Mouse (Mus musculus) heart, embryonic 10.5 days (tissue): ENCODE results near the gene Rcor3. TPM values are rescaled to one million over a fixed set of nuclear protein-coding genes. Genes with fewer than 3 reads are reported as not detected.

Experiments used
- DNase-seq: peaks from one replicate; pipeline ENCODE4 v3.0.0-alpha.2; 2017; ENCODE audit warnings: low spot score
- H3K27ac ChIP-seq: fragments of 300-500 bp; sonication (generic); 2 replicates; pipeline ENCODE4 v1.5.1; 2016; ENCODE audit warnings: mild to moderate bottlenecking
- H3K27me3 ChIP-seq: fragments of 300-500 bp; sonication (generic); 2 replicates; pipeline ENCODE4 v1.6.1; 2016; ENCODE audit warnings: mild to moderate bottlenecking; ENCODE audit not compliant: poor library complexity, insufficient read depth, severe bottlenecking
- H3K36me3 ChIP-seq: fragments of 300-500 bp; sonication (generic); 2 replicates; pipeline ENCODE4 v1.6.1; 2016; ENCODE audit warnings: mild to moderate bottlenecking, moderate library complexity
- H3K4me1 ChIP-seq: fragments of 300-500 bp; sonication (generic); 2 replicates; pipeline ENCODE4 v1.6.1; 2016; ENCODE audit warnings: mild to moderate bottlenecking
- H3K4me3 ChIP-seq: fragments of 300-500 bp; sonication (generic); 2 replicates; pipeline ENCODE4 v1.5.1; 2016; ENCODE audit warnings: mild to moderate bottlenecking, moderate library complexity
- H3K9me3 ChIP-seq: fragments of 300-500 bp; sonication (generic); 2 replicates; pipeline ENCODE4 v1.6.1; 2016; ENCODE audit warnings: mild to moderate bottlenecking, moderate library complexity
- WGBS: fragments of 180-500 bp; shearing (Covaris S2); methylation state at CpG from one replicate; pipeline ENCODE4 v1.1.7; 2016; 5-methylcytosine and 5-hydroxymethylcytosine counted together
- polyA plus RNA-seq: library from polyadenylated mRNA; unstranded; fragments of >200 nt; fragmentation: Nextera tagmentation; extraction: Ambion mirVana; gene quantifications from 2 replicates; pipeline ENCODE4 v1.2.1, GENCODE M21; 2016

Gene Rcor3
- polyA plus RNA-seq, 1 experiment from 2014 or later, result 21.7 TPM

- Histone ChIP-seq H3K36me3 (no peaks in the 10 kb centered on the region), H3K27ac (0 out of 2 replicates have a peak overlapping the region, but pooled peaks have one; percentile 62), H3K4me1 (peaks cover 29% of the 10 kb centered on the region), H3K9me3 (no peaks in the 10 kb centered on the region), H3K4me3 (peak overlapping the region; percentile 70), H3K27me3 (peaks cover 33% of the 10 kb centered on the region)
- 69% methylated on average over 11 of the region's 11 CpGs for WGBS
- DNase-seq, result peak; percentile 74
Measured at GRCm38 (mm10) chr1:192090689-192091567, 46.9 kb downstream of the Rcor3 start.

DNA sequence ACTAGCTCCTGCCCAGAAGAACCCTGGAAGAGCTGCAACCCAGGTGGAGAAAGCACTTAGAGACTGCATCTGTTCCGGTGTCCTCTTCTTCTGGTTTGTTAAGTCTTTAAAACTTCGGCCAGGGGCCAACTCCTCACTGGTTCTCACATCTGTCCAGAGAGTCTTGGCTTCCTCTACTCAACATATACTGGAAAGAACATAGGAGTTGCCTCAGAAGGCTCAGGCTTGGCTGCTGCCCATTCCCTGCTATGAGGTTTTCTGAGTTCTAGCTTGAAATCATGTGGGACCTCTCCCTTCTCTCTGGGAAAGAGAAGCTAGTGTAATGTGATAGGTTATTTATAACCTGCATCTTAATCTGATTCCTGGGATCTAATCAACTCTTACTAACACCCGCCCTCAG lies 47.6 kb downstream of the Rcor3 start:
- 89% methylated on average over 3 of the region's 3 CpGs for WGBS
- peaks cover 29% of the 10 kb centered on the region for H3K4me1 ChIP-seq
- no peak for DNase-seq
- no peaks in the 10 kb centered on the region for H3K9me3 ChIP-seq
- no peak overlapping the region for H3K27ac ChIP-seq
- no peaks in the 10 kb centered on the region for H3K36me3 ChIP-seq
- H3K4me3 ChIP-seq, result no peak overlapping the region
- peaks cover 34% of the 10 kb centered on the region for H3K27me3 ChIP-seq

DNA sequence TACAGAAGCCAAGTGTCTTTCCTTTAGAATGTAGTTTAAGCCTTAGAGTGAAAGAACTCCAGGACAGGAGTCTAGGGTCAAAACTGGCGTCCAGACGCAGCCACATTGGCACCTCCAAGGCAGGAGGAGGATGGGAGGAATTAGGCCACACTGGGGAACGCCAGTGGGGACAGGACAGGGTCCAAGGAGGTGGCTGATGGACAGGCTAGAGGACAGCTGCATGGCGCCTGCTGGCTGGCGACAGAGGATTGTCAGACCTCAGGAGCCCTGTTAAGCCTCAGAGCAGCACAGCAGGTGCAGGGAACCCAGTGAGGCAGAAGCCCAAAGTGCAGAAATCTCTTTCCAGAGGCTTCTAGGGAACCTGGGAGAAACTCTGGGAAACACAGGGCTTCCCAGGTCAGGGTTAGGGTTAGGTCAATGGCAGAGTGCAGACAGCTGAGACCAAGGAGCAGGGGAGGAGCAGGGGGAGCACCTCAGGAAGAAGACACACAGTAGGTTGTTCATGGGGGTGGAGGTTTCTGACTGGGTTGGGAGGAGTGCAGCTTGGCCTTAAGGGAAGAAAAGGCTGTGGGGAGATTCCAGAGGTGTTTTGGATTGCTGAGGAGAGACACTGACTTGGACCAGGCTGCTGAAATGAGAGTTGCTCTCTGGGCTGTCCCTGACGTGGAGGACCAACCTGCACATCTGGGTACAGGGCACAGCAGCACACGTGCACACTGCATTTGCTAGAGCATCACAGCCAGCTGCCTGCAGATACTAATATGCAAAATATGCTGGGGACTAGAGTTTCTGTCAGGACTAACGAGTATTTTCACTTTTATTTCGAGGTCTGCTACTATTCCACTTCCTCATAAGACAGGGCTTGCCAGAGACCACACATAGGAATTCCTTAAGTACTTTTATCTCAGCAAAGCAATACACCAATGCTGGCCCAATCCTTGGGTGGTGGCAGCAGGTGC lies 48.4 kb downstream of the Rcor3 start:
- WGBS, result 60% methylated on average over 9 of the region's 9 CpGs
- Histone ChIP-seq H3K9me3 (no peaks in the 10 kb centered on the region), H3K4me1 (peaks cover 29% of the 10 kb centered on the region), H3K27ac (no peak overlapping the region), H3K27me3 (peaks cover 34% of the 10 kb centered on the region), H3K4me3 (no peak overlapping the region), H3K36me3 (no peaks in the 10 kb centered on the region)
- DNase-seq, result peak; percentile 20

DNA sequence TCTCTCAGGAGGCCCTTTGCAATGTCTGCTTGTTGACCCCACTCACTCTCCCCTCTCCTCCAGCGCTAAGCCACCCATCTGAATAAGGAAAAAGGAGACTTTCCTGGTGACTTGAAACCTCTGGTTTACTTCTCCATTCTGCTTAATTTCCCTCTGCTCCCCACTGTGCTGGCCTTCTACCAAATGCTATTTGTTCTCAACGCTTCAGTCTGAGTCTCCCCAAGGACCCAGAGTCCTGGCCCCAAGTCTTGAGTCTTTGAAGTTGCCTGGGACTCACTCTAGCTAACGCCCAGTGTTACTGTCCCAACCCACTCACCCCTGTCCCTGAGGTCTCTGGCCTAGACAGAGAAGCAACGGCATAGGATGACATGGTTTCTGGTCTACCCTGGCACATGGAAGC lies 49.9 kb downstream of the Rcor3 start:
- no peak for DNase-seq
- H3K36me3 ChIP-seq, result no peaks in the 10 kb centered on the region
- no peak overlapping the region for H3K4me3 ChIP-seq
- peaks cover 34% of the 10 kb centered on the region for H3K27me3 ChIP-seq
- H3K9me3 ChIP-seq, result no peaks in the 10 kb centered on the region
- WGBS, result 71% methylated on average over 4 of the region's 4 CpGs
- H3K4me1 ChIP-seq, result peaks cover 29% of the 10 kb centered on the region
- no peak overlapping the region for H3K27ac ChIP-seq

- H3K36me3 ChIP-seq, result peaks cover 7% of the 10 kb centered on the region; the same call in 1 of the 2 replicates
- peaks cover 22% of the 10 kb centered on the region for H3K4me1 ChIP-seq
- peaks cover 34% of the 10 kb centered on the region for H3K27me3 ChIP-seq
- H3K9me3 ChIP-seq, result no peaks in the 10 kb centered on the region
- no peak for DNase-seq
- whole genome bisulfite sequencing, result 49% methylated on average over 4 of the region's 4 CpGs
- H3K4me3 ChIP-seq, result no peak overlapping the region
- H3K27ac ChIP-seq, result no peak overlapping the region
Measured at GRCm38 (mm10) chr1:192087098-192087497, 50.8 kb downstream of the Rcor3 start.

GRCm38 (mm10) chr1:192086279-192087037 lies 51.4 kb downstream of the Rcor3 start:
- peaks cover 6% of the 10 kb centered on the region for H3K9me3 ChIP-seq
- H3K4me3 ChIP-seq, result no peak overlapping the region
- no peak overlapping the region for H3K27ac ChIP-seq
- H3K27me3 ChIP-seq, result peaks cover 34% of the 10 kb centered on the region
- peaks cover 20% of the 10 kb centered on the region for H3K4me1 ChIP-seq
- no peak for DNase-seq
- peaks cover 13% of the 10 kb centered on the region for H3K36me3 ChIP-seq
- WGBS, result 79% methylated on average over 12 of the region's 12 CpGs

- Histone ChIP-seq H3K27ac (no peak overlapping the region), H3K9me3 (peaks cover 15% of the 10 kb centered on the region), H3K27me3 (peaks cover 21% of the 10 kb centered on the region), H3K36me3 (peaks cover 20% of the 10 kb centered on the region), H3K4me3 (no peak overlapping the region), H3K4me1 (peaks cover 20% of the 10 kb centered on the region)
- DNase-seq, result no peak
- WGBS, result 91% methylated on average over 10 of the region's 10 CpGs
Measured at GRCm38 (mm10) chr1:192085218-192085617, 52.6 kb downstream of the Rcor3 start.

DNA sequence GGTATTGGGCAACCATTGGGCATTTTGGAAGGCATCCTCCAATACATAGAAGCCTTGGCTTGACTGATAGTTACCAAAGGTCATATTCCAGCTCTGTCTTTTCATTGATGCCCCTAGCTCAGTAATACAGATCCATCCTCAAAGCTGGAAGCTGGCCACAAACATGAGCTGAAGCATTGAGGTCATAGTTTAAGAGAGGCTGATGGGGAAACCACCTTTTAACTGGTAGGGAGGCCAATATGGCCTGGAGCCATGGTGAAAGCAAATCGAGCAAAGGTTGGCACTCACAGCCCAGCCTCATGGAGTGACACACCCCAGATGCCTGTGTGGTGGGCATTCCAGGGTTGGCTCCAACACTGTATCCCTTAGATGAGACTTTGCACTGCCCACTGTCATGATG lies 55.2 kb downstream of the Rcor3 start:
- H3K27me3 ChIP-seq, result 0 out of 2 replicates have a peak, but pooled peaks cover 6% of the 10 kb centered on the region
- peaks cover 15% of the 10 kb centered on the region for H3K9me3 ChIP-seq
- peaks cover 20% of the 10 kb centered on the region for H3K36me3 ChIP-seq
- H3K4me3 ChIP-seq, result no peak overlapping the region
- H3K27ac ChIP-seq, result no peak overlapping the region
- WGBS, result 81% methylated on average over 1 of the region's 1 CpGs
- no peak for DNase-seq
- H3K4me1 ChIP-seq, result peaks cover 21% of the 10 kb centered on the region

DNA sequence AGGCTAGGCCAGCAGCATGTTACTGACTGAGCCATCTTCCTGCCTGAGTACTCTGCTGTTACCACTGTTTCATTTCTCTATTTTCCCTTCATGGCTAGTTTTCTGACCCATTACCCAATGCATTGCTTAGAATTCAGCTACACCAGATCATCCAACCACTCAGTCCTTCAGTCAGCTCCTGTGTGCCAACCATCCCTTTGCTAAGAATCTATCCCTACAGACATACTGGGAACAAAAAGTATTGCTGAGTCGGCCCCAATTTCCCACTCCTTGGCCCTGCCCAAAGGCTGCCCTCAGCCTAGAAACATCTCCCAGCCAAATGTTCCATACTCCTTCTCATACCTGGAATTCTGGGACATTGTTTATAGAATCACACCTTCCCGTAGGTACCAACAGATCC lies 56.7 kb downstream of the Rcor3 start:
- no peak overlapping the region for H3K4me3 ChIP-seq
- no peak for DNase-seq
- H3K4me1 ChIP-seq, result peaks cover 11% of the 10 kb centered on the region
- WGBS, result 82% methylated on average over 2 of the region's 2 CpGs
- no peak overlapping the region for H3K27ac ChIP-seq
- peaks cover 20% of the 10 kb centered on the region for H3K36me3 ChIP-seq
- H3K9me3 ChIP-seq, result peaks cover 15% of the 10 kb centered on the region
- H3K27me3 ChIP-seq, result 0 out of 2 replicates have a peak, but pooled peaks cover 3% of the 10 kb centered on the region

DNA sequence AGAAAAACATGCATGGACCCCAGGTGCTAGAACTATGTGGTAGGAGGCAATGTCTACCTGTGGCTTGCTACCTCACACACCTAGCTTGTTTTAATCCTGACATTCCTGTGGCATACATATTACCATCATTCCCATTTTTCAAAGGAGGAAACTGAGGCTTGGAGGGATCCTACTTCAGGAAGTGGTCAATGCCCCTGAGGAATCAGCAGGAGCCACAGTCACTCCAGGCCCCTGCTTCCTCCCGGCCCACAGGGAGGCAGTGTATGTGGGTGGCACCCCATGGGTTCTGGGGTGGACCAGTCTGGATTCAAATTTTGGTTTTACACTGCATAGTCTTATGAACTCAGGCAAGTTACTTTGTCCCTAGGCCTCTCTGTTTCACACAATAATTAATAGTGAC lies 58.7 kb downstream of the Rcor3 start:
- H3K9me3 ChIP-seq, result peaks cover 15% of the 10 kb centered on the region
- no peak for DNase-seq
- 74% methylated on average over 1 of the region's 1 CpGs for WGBS
- H3K27me3 ChIP-seq, result no peaks in the 10 kb centered on the region
- peaks cover 20% of the 10 kb centered on the region for H3K36me3 ChIP-seq
- H3K4me3 ChIP-seq, result no peak overlapping the region
- peaks cover 16% of the 10 kb centered on the region for H3K4me1 ChIP-seq
- peak overlapping the region; percentile 16; the same call in 1 of the 2 replicates for H3K27ac ChIP-seq

DNA sequence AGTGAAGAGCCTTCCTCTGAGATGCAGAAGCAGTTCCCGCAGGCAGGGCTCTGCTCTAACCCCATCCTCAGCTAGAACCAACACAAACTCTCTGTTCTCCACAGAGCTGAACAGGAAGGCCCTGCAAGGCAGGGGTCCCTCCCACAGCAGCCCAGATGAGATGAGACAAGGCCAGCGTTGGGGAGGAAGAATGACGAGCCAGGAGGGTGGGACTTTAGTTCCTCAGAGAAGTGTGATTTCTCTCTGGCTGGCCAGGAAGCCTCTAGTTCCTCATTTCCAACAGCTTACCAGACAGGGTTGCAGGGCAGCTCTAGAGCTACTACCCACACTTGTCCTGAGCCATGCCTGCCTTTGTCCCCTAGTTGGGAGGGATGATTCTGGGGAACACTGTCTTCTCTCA lies 59.5 kb downstream of the Rcor3 start:
- H3K27me3 ChIP-seq, result no peaks in the 10 kb centered on the region
- peaks cover 15% of the 10 kb centered on the region for H3K9me3 ChIP-seq
- H3K36me3 ChIP-seq, result peaks cover 20% of the 10 kb centered on the region
- peak overlapping the region; percentile 16; the same call in 1 of the 2 replicates for H3K27ac ChIP-seq
- 40% methylated on average over 3 of the region's 3 CpGs for WGBS
- no peak overlapping the region for H3K4me3 ChIP-seq
- no peak for DNase-seq
- H3K4me1 ChIP-seq, result peaks cover 16% of the 10 kb centered on the region

DNA sequence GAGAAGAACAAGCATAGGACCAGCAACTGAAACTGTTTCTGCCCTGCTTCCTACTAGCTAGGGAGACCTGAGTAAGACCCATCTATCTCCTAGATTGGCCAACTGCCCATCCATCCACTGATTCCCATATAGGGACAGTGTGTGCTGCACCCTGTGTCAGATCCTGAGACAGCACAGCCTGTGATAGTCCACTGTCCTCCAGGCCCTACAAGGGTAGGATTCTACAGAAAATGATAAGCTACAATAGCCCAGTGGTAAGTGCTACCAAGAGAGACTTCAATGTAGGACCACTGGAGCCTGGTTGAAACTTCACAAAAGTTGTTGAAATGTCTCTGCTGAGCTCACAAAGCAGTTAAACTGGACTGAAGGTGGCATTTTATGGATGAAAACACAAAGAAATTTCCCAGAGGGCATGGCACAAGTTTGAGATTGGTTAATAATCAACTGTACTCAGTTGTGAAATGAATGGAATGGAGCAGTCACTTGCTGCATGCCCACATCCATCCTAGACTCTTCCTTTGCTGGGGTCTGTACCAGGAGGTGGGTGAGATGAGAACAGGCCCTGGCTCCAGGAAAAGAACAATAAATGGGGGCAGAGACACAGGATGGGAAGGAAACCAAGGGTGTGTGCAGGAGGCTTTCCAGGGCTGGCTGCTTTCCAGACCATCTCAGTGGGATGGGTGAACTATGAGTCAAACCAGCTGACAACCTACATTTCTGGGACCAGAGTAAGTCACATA lies 60.9 kb downstream of the Rcor3 start:
- H3K27ac ChIP-seq, result no peak overlapping the region
- no peaks in the 10 kb centered on the region for H3K27me3 ChIP-seq
- no peak for DNase-seq
- no peak overlapping the region for H3K4me3 ChIP-seq
- H3K4me1 ChIP-seq, result peaks cover 17% of the 10 kb centered on the region
- peaks cover 12% of the 10 kb centered on the region for H3K36me3 ChIP-seq
- peaks cover 13% of the 10 kb centered on the region for H3K9me3 ChIP-seq
